Mouse (Mus musculus) brain, embryonic 18.5 days (tissue): ENCODE results near the gene Tcf12.

ENCODE experiments used
- DNase-seq: peaks from one replicate; pipeline ENCODE4 v3.0.0-alpha.2; 2012; ENCODE audit warnings: low read depth, low spot score

The Tcf12 gene

GRCm38 (mm10) chr9:71805646-71806421 is 305.8 kb downstream of the Tcf12 start:
- DNase-seq = no peak

GRCm38 (mm10) chr9:71804116-71804515 is 307.6 kb downstream of the Tcf12 start:
- no peak for DNase-seq

- no peak for DNase-seq
These were observed 308.4 kb downstream of the Tcf12 start for GRCm38 (mm10) chr9:71803281-71803680.

- DNase-seq = no peak
These were observed 312.1 kb downstream of the Tcf12 start for GRCm38 (mm10) chr9:71799598-71799997.

- DNase-seq = no peak
These were observed 313.5 kb downstream of the Tcf12 start for GRCm38 (mm10) chr9:71798176-71798575.
